Mouse (Mus musculus): ENCODE measurements around the gene Ccnd2. TPM values are rescaled to one million over a fixed set of nuclear protein-coding genes. Genes with fewer than 3 reads are reported as not detected.

Gene Ccnd2
- total RNA-seq, 1 experiment from 2014 or later, result 57.3 TPM

- ATAC-seq (replicated peaks in 1 of 2; ENCODE audit: insufficient read depth in 1 of 2, low FRiP score in 2 of 2, low TSS enrichment in 1 of 2, low read depth in 1 of 2, poor library complexity in 2 of 2, severe bottlenecking in 2 of 2), result peak; percentile 80 to 92
Measured at GRCm38 (mm10) chr6:127079867-127080731, 71.9 kb downstream of the Ccnd2 start.

Other genes with a start within 250 kb of the Ccnd2 start
- 2.6 TPM in 1 of 2 replicates, not detected in the other for gene Dyrk4, start 230.4 kb downstream of the Ccnd2 start, total RNA-seq (2017)
- 112 and 143 TPM in 2 replicates for gene Rad51ap1, start 212.6 kb downstream of the Ccnd2 start, total RNA-seq (2017)
- gene D6Wsu163e, start 212.2 kb downstream of the Ccnd2 start, total RNA-seq (2017), result 26.1 and 53.5 TPM in 2 replicates
- gene Fgf6, start 136.6 kb downstream of the Ccnd2 start, total RNA-seq (2017), result not detected in 2 replicates
- gene Fgf23, start 79.3 kb downstream of the Ccnd2 start, total RNA-seq (2017), result not detected in 2 replicates
- gene Tigar, start 42.6 kb downstream of the Ccnd2 start, total RNA-seq (2017), result 3.4 and 3.8 TPM in 2 replicates

Measured in hematopoietic stem cell, adult 5-6 weeks (primary cell).